ENCODE assay signal across 10 mouse cellular contexts in the genomic region with DNA sequence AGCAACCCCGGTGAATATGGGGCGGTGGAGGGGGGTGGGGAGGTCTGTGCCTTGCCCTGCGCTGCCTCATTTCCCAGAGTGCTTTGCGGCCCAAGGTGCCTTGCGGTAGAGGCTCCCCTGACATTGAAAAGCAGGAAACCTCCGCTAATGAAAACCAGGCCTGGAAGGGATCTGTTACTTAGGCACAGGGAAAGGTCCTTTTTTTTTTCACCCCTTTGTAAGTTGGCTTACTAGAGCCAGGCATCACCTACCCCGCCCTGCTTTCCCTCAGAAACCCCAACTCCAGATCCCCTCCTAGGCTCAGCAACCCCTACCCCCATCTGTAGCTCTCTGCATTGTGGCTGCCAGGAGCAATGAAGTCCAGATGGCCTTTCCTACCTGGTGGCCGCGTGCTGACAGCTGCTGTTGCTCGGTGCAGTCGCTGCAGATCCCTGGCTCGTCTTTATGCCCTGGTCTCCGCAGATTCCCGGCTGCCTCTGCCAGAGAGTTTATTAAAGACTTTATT.
DNase-seq lines count a peak whose midpoint lies in the region; ATAC-seq and TF ChIP-seq lines count a peak whose summit lies in the region.
"Had no signal": no experiment of that assay in that cellular context is flagged by ENCODE, and none has a peak within 500 bp of the region (broad histone marks: within the 10 kb centered on the region; RNA-seq: fewer than 3 reads in every experiment).

No protein-coding gene starts in this region.

- no peak for ATAC-seq in forebrain, postnatal 0 days
- ATAC-seq in hindbrain, embryonic 16.5 days: peak; percentile 32; the same call in 1 of the 2 replicates
- ATAC-seq in neural tube, embryonic 11.5 days (ENCODE audit: insufficient read depth, low FRiP score, low TSS enrichment): no peak

- H3K9me3 ChIP-seq in forebrain, embryonic 10.5 days: no peaks in the 10 kb centered on the region
- H3K9me3 ChIP-seq in forebrain, postnatal 0 days (ENCODE audit: low read length): no peaks in the 10 kb centered on the region
- H3K9me3 ChIP-seq in hindbrain, embryonic 16.5 days (ENCODE audit: control insufficient read depth, low read length): no peaks in the 10 kb centered on the region
- no peaks in the 10 kb centered on the region for H3K9me3 ChIP-seq in neural tube, embryonic 11.5 days (ENCODE audit: control insufficient read depth, low read length)

- H3K9ac ChIP-seq in forebrain, postnatal 0 days: no peak overlapping the region
- 0 out of 2 replicates have a peak overlapping the region, but pooled peaks have one; percentile 4 for H3K9ac ChIP-seq in hindbrain, embryonic 16.5 days (ENCODE audit: low read depth, low read length)
- H3K9ac ChIP-seq in neural tube, embryonic 11.5 days (ENCODE audit: low read length): no peak overlapping the region

- no peak for TF ChIP-seq CTCF in forebrain, postnatal 0 days (IDR thresholded peaks at IDR 0.05; ENCODE audit: low read depth)

- peaks cover 14% of the 10 kb centered on the region for H3K27me3 ChIP-seq in forebrain, embryonic 10.5 days (ENCODE audit: poor library complexity, severe bottlenecking)
- H3K27me3 ChIP-seq in forebrain, postnatal 0 days (ENCODE audit: insufficient read depth, low read length): no peaks in the 10 kb centered on the region
- no peaks in the 10 kb centered on the region for H3K27me3 ChIP-seq in hindbrain, embryonic 16.5 days (replicated peaks; ENCODE audit: control insufficient read depth, insufficient read depth, low read length)
- H3K27me3 ChIP-seq in neural tube, embryonic 11.5 days (ENCODE audit: control insufficient read depth, insufficient read depth, low read length): no peaks in the 10 kb centered on the region

- 43% methylated on average over 14 of the region's 14 CpGs for WGBS in forebrain, embryonic 10.5 days
- 34% methylated on average over 14 of the region's 14 CpGs for WGBS in forebrain, postnatal 0 days
- 32% methylated on average over 14 of the region's 14 CpGs for WGBS in hindbrain, embryonic 16.5 days
- 38% methylated on average over 14 of the region's 14 CpGs for WGBS in neural tube, embryonic 11.5 days

- DNase-seq in forebrain, embryonic 10.5 days (ENCODE audit: extremely low spot score, low spot score): peak; percentile 50
- no peak for DNase-seq in forebrain, postnatal 0 days
- DNase-seq in embryo, embryonic 11.5 days (ENCODE audit: low read depth, low spot score): peak; percentile 72
- DNase-seq in neural tube, embryonic 11.5 days (ENCODE audit: low spot score): peak; percentile 59
- no peak for DNase-seq in gastrocnemius, postnatal 36 days
- DNase-seq in left cerebral cortex, adult 18-20 months (ENCODE audit: low spot score in 2 of 2): no peak
- DNase-seq in T-cell, adult 2 months (ENCODE audit: low spot score): no peak
- DNase-seq: B cell, adult 2 months had no signal

- H3K27ac ChIP-seq in forebrain, embryonic 10.5 days: peak overlapping the region; percentile 81
- no peak overlapping the region for H3K27ac ChIP-seq in forebrain, postnatal 0 days (ENCODE audit: low read depth, low read length)
- peak overlapping the region; percentile 68 for H3K27ac ChIP-seq in hindbrain, embryonic 16.5 days (ENCODE audit: low read depth, low read length)
- H3K27ac ChIP-seq in neural tube, embryonic 11.5 days (ENCODE audit: low read depth, low read length): no peak overlapping the region
- H3K27ac ChIP-seq: left cerebral cortex, adult 2 months had no signal

- intact Hi-C loops in gastrocnemius, postnatal 36 days (cut with DNase I): loop anchor here (5.0 kb wide), 2 partner anchors 232 to 353 kb away; a partner anchor contains a TSS

- no peaks in the 10 kb centered on the region for H3K36me3 ChIP-seq in forebrain, embryonic 10.5 days (replicated peaks)
- H3K36me3 ChIP-seq in forebrain, postnatal 0 days (ENCODE audit: insufficient read depth): no peaks in the 10 kb centered on the region
- H3K36me3 ChIP-seq in hindbrain, embryonic 16.5 days (ENCODE audit: control insufficient read depth, insufficient read depth, low read length): no peaks in the 10 kb centered on the region
- no peaks in the 10 kb centered on the region for H3K36me3 ChIP-seq in neural tube, embryonic 11.5 days (ENCODE audit: control insufficient read depth, insufficient read depth, low read length)

- H3K4me2 ChIP-seq in forebrain, postnatal 0 days (ENCODE audit: low read depth): no peak overlapping the region
- H3K4me2 ChIP-seq in hindbrain, embryonic 16.5 days (ENCODE audit: low read length): peak overlapping the region; percentile 8; the same call in 1 of the 2 replicates
- H3K4me2 ChIP-seq in neural tube, embryonic 11.5 days (ENCODE audit: low read depth): no peak overlapping the region

- H3K4me1 ChIP-seq in forebrain, embryonic 10.5 days: peaks cover 85% of the 10 kb centered on the region
- no peaks in the 10 kb centered on the region; the same call in 1 of the 2 replicates for H3K4me1 ChIP-seq in forebrain, postnatal 0 days (ENCODE audit: insufficient read depth)
- peaks cover 27% of the 10 kb centered on the region for H3K4me1 ChIP-seq in hindbrain, embryonic 16.5 days (ENCODE audit: control insufficient read depth, insufficient read depth, low read depth, low read length)
- peaks cover 20% of the 10 kb centered on the region for H3K4me1 ChIP-seq in neural tube, embryonic 11.5 days (ENCODE audit: control insufficient read depth, insufficient read depth, low read length)

- no peak overlapping the region for H3K4me3 ChIP-seq in forebrain, embryonic 10.5 days
- no peak overlapping the region for H3K4me3 ChIP-seq in forebrain, postnatal 0 days (ENCODE audit: low read depth, low read length)
- no peak overlapping the region for H3K4me3 ChIP-seq in hindbrain, embryonic 16.5 days (ENCODE audit: low read length)
- no peak overlapping the region for H3K4me3 ChIP-seq in neural tube, embryonic 11.5 days (ENCODE audit: low read depth, low read length)
- H3K4me3 ChIP-seq: left cerebral cortex, adult 2 months had no signal

Comparison
In these comparisons a context has a peak if more than half of its experiments do, and no peak if none do; other contexts are left out.
1. DNase-seq: peak in forebrain, embryonic 10.5 days (single experiment), embryo, embryonic 11.5 days (single experiment) and neural tube, embryonic 11.5 days (single experiment); none in forebrain, postnatal 0 days (single experiment), gastrocnemius, postnatal 36 days (0 of 2), left cerebral cortex, adult 18-20 months (0 of 2) and T-cell, adult 2 months (single experiment).
2. H3K27ac ChIP-seq: peak in forebrain, embryonic 10.5 days (single experiment) and hindbrain, embryonic 16.5 days (single experiment); none in forebrain, postnatal 0 days (single experiment) and neural tube, embryonic 11.5 days (single experiment).